Mouse (Mus musculus): ENCODE results near the gene Fam78b.

- TF ChIP-seq ZC3H11A (IDR thresholded peaks at IDR 0.05; ENCODE audit: borderline replicate concordance, low read depth, low read length), result no peak
- TF ChIP-seq CHD2 (IDR thresholded peaks at IDR 0.05; ENCODE audit: low read depth, low read length), result no peak
- no peak for TF ChIP-seq ZNF384 (IDR thresholded peaks at IDR 0.05; ENCODE audit: low read depth, low read length)
- no peak for TF ChIP-seq HCFC1 (IDR thresholded peaks at IDR 0.05; ENCODE audit: borderline replicate concordance, insufficient read depth, low read length)
Observed at GRCm38 (mm10) chr1:167135748-167136147, 134.5 kb downstream of the Fam78b start.
